In genomic region chr7:66359044-66359443, GRCm38 (mm10) we compare ENCODE assay signal across 30 mouse cellular contexts. TPM values are rescaled to one million over a fixed set of nuclear protein-coding genes. Genes with fewer than 3 reads are reported as not detected.
A peak's percentile ranks its signal among the peaks of the same experiment; 100 is the strongest.
DNase-seq lines count a peak whose midpoint lies in the region; ATAC-seq and TF ChIP-seq lines count a peak whose summit lies in the region.
"Had no signal": no experiment of that assay in that cellular context is flagged by ENCODE, and none has a peak within 500 bp of the region (broad histone marks: within the 10 kb centered on the region; RNA-seq: fewer than 3 reads in every experiment).

No protein-coding gene starts in this region.

- H3K27ac ChIP-seq in CH12.LX (ENCODE audit: insufficient read depth, low read depth), result no peak overlapping the region
- H3K27ac ChIP-seq in hindbrain, embryonic 14.5 days, result no peak overlapping the region
- H3K27ac ChIP-seq: forebrain, embryonic 10.5 days; midbrain, embryonic 15.5 days had no signal

- H3K4me3 ChIP-seq in CH12.LX (replicated peaks in 1 of 3; ENCODE audit: low read depth in 2 of 3, low read length in 2 of 3, poor library complexity in 1 of 3), result no peak overlapping the region
- H3K4me3 ChIP-seq in hindbrain, embryonic 14.5 days (replicated peaks; ENCODE audit: low read length), result no peak overlapping the region
- H3K4me3 ChIP-seq: forebrain, embryonic 10.5 days; heart, embryonic 12.5 days; midbrain, embryonic 15.5 days had no signal

- intact Hi-C loops in heart, postnatal 10 days (cut with DNase I), result no loop called here

- peaks cover 0 to 15% of the 10 kb centered on the region in 2 experiments; a peak in 2 of 4 replicates for H3K4me1 ChIP-seq in CH12.LX (ENCODE audit: control insufficient read depth in 1 of 2, insufficient read depth in 2 of 2)
- H3K4me1 ChIP-seq in hindbrain, embryonic 14.5 days (replicated peaks; ENCODE audit: control insufficient read depth, insufficient read depth, low read length), result no peaks in the 10 kb centered on the region
- H3K4me1 ChIP-seq: forebrain, embryonic 10.5 days; heart, embryonic 12.5 days; midbrain, embryonic 15.5 days had no signal

- no peak for ATAC-seq in hindbrain, embryonic 14.5 days (ENCODE audit: low FRiP score)
- ATAC-seq: forebrain, embryonic 16.5 days; midbrain, embryonic 15.5 days had no signal

- peaks cover 0 to 35% of the 10 kb centered on the region in 2 experiments for H3K36me3 ChIP-seq in CH12.LX (replicated peaks in 1 of 2; ENCODE audit: control insufficient read depth in 1 of 2, insufficient read depth in 1 of 2, low read length in 1 of 2)
- no peaks in the 10 kb centered on the region for H3K36me3 ChIP-seq in hindbrain, embryonic 14.5 days (replicated peaks; ENCODE audit: control insufficient read depth, insufficient read depth)
- H3K36me3 ChIP-seq: forebrain, embryonic 10.5 days; midbrain, embryonic 15.5 days had no signal

- TF ChIP-seq POLR2A in CH12.LX (IDR thresholded peaks at IDR 0.05; ENCODE audit: low read depth, low read length), result no peak

- DNase-seq in heart, adult 11 months, result peak; percentile 61
- DNase-seq in heart, postnatal 10 days, result no peak
- DNase-seq in 3T3-L1 (ENCODE audit: low read depth, low spot score), result peak; percentile 69
- DNase-seq in CH12.LX (ENCODE audit: extremely low read depth), result no peak
- DNase-seq in adrenal gland, postnatal 36 days, result peak; percentile 60 to 70
- DNase-seq in embryo, embryonic 10.5 days (ENCODE audit: low spot score), result no peak
- DNase-seq in hindbrain, embryonic 14.5 days (ENCODE audit: low spot score), result no peak
- DNase-seq: cerebellum, adult 9-11 months; gastrocnemius, postnatal 14 days; heart, adult 18-20 months; heart, postnatal 14 days; kidney, adult 18-20 months; kidney, postnatal 4 days; lung, adult 2 months; lung, postnatal 14 days; thymus, postnatal 14 days had no signal

- TF ChIP-seq RAD21 in CH12.LX (IDR thresholded peaks at IDR 0.05; ENCODE audit: low read depth, low read length), result no peak

- no peaks in the 10 kb centered on the region for H3K27me3 ChIP-seq in CH12.LX (replicated peaks)
- H3K27me3 ChIP-seq in hindbrain, embryonic 14.5 days (ENCODE audit: control insufficient read depth, insufficient read depth, low read length), result no peaks in the 10 kb centered on the region
- H3K27me3 ChIP-seq: heart, embryonic 12.5 days; midbrain, embryonic 15.5 days had no signal

- H3K79me2 ChIP-seq in CH12.LX (replicated peaks; ENCODE audit: control insufficient read depth, extremely low read depth, insufficient read depth, poor library complexity, severe bottlenecking), result no peaks in the 10 kb centered on the region; the same call in 1 of the 2 replicates

- TF ChIP-seq CTCF in CH12.LX (conservative IDR thresholded peaks at IDR 0.05 in 1 of 2, IDR thresholded peaks at IDR 0.05 in 1 of 2; ENCODE audit: low read depth in 2 of 2, low read length in 2 of 2), result no peak

- no peak for TF ChIP-seq EP300 in CH12.LX (IDR thresholded peaks at IDR 0.05; ENCODE audit: low read length)

- no peak overlapping the region for H3K4me2 ChIP-seq in CH12.LX (ENCODE audit: insufficient read depth, low read depth, poor library complexity, severe bottlenecking)
- H3K4me2 ChIP-seq in hindbrain, embryonic 14.5 days (replicated peaks), result no peak overlapping the region
- H3K4me2 ChIP-seq: heart, embryonic 12.5 days; midbrain, embryonic 15.5 days had no signal

- in situ Hi-C loops in CH12.LX (cut with MboI; ENCODE audit: low pct_ligation_motif_present, low pct_unique_long_range_greater_than_20kb, low sequenced_read_pairs), result no loop called here

- dilution Hi-C loops in CH12.LX (cut with MboI; ENCODE audit: extremely low pct_ligation_motif_present, extremely low pct_unique_long_range_greater_than_20kb, low sequenced_read_pairs), result no loop called here

- peaks cover 23% of the 10 kb centered on the region for H3K9me3 ChIP-seq in CH12.LX (replicated peaks; ENCODE audit: low read length)
- H3K9me3 ChIP-seq in hindbrain, embryonic 14.5 days (ENCODE audit: control insufficient read depth, low read length), result 0 out of 2 replicates have a peak, but pooled peaks cover 9% of the 10 kb centered on the region
- H3K9me3 ChIP-seq: midbrain, embryonic 15.5 days had no signal

- no peak overlapping the region for H3K9ac ChIP-seq in CH12.LX (ENCODE audit: insufficient read depth, low read depth)
- no peak overlapping the region for H3K9ac ChIP-seq in hindbrain, embryonic 14.5 days
- H3K9ac ChIP-seq: heart, embryonic 12.5 days; midbrain, embryonic 15.5 days had no signal

- 87% methylated on average over 4 of the region's 4 CpGs for WGBS in hindbrain, embryonic 14.5 days

TF ChIP-seq in CH12.LX, 34 proteins besides CTCF, POLR2A, EP300 and RAD21:
- TF ChIP-seq CHD1 (IDR thresholded peaks at IDR 0.05; ENCODE audit: low read depth, low read length) (no peak), MAFK (IDR thresholded peaks at IDR 0.05; ENCODE audit: insufficient replicate concordance, low read length) (peak; percentile 40; the same call in 1 of the 2 replicates)

RNA-seq across cellular contexts. Expression of gene Gm10974, which starts 6.7 kb away (rescaled TPM):
- not detected for total RNA-seq in heart, postnatal 10 days (2021)
- not detected in 2 replicates for total RNA-seq in CH12.LX (2012; rRNA removed)
- total RNA-seq in CH12.LX (2014; rRNA removed), result not detected in 2 replicates
- not detected in 2 replicates for polyA plus RNA-seq in CH12.LX (2012; ENCODE audit: insufficient read length, low read depth)
- total RNA-seq in adrenal gland, postnatal 36 days (2021), result not detected
- polyA plus RNA-seq in hindbrain, embryonic 14.5 days (2014; fragmentation: Nextera tagmentation; extraction: Ambion mirVana), result not detected in 2 replicates
- total RNA-seq: gastrocnemius, postnatal 14 days; heart, adult 18-20 months; heart, postnatal 14 days; left cerebral cortex, postnatal 25 days; megakaryocyte progenitor cell, adult 5-6 weeks had no signal
- polyA plus RNA-seq: cortical plate, adult 2 months; embryonic facial prominence, embryonic 11.5 days; forebrain, embryonic 10.5 days; forebrain, embryonic 16.5 days; heart, embryonic 12.5 days; hindbrain, embryonic 11.5 days; kidney, embryonic 16.5 days; limb, embryonic 14.5 days; lung, adult 2 months; midbrain, embryonic 15.5 days; neural tube, embryonic 14.5 days; spleen, adult 2 months; testis, adult 2 months had no signal

RNA-seq across cellular contexts. Expression of gene Lrrk1, which starts 29.1 kb away (rescaled TPM):
- 10 to 100 TPM; 11.9 to 13.3 TPM for total RNA-seq in heart, postnatal 10 days (2021)
- total RNA-seq in CH12.LX (2012; rRNA removed) (13.6 and 15.1 TPM in 2 replicates), CH12.LX (2014; rRNA removed) (5.0 and 5.9 TPM in 2 replicates)
- polyA plus RNA-seq in CH12.LX (2012; ENCODE audit: insufficient read length, low read depth), result 14.5 and 16.9 TPM in 2 replicates
- total RNA-seq in adrenal gland, postnatal 36 days (2021), result 10 to 100 TPM; 15.3 to 15.5 TPM
- 4.0 and 4.7 TPM in 2 replicates for polyA plus RNA-seq in hindbrain, embryonic 14.5 days (2014; fragmentation: Nextera tagmentation; extraction: Ambion mirVana)

Comparison
In these comparisons a context has a peak if more than half of its experiments do, and no peak if none do; other contexts are left out.
1. DNase-seq: peak in heart, adult 11 months (single experiment), 3T3-L1 (single experiment) and adrenal gland, postnatal 36 days (2 of 2); none in heart, postnatal 10 days (0 of 2), CH12.LX (single experiment), embryo, embryonic 10.5 days (single experiment) and hindbrain, embryonic 14.5 days (single experiment).